Mouse (Mus musculus) urinary bladder, postnatal 4 days (tissue): ENCODE results near the gene Cntrl.

Experiments used
- DNase-seq, 2 experiments: peaks; one replicate each; pipeline ENCODE4 v3.0.0; 2021 to 2022; ENCODE audit warnings: low spot score in 2 of 2

The Cntrl gene

GRCm38 (mm10) chr2:35216701-35217100 lies 107.4 kb downstream of the Cntrl start:
- DNase-seq, result no peak

GRCm38 (mm10) chr2:35218736-35219135 lies 109.4 kb downstream of the Cntrl start:
- DNase-seq, result no peak

GRCm38 (mm10) chr2:35222822-35223391 lies 113.6 kb downstream of the Cntrl start:
- DNase-seq, result no peak

GRCm38 (mm10) chr2:35224285-35224684 lies 115.0 kb downstream of the Cntrl start:
- DNase-seq, result no peak

- DNase-seq, result no peak
Observed at GRCm38 (mm10) chr2:35228145-35228544, 118.9 kb downstream of the Cntrl start.
